Mouse (Mus musculus) kidney, adult 2 months (tissue): ENCODE data around the gene Spice1. TPM values are rescaled to one million over a fixed set of nuclear protein-coding genes. Genes with fewer than 3 reads are reported as not detected.
A peak's percentile ranks its signal among the peaks of the same experiment; 100 is the strongest.

Source experiments
- DNase-seq: peaks from one replicate; pipeline ENCODE4 v3.0.0; 2021
- H3K27ac ChIP-seq: fragments of 200-500 bp; 2 replicates; pipeline ENCODE4 v1.5.1; 2012; ENCODE audit warnings: low read depth, low read length, control low read depth, inconsistent platforms; ENCODE audit not compliant: insufficient read depth
- H3K27me3 ChIP-seq: fragments of 200-500 bp; replicated peaks from 2 replicates; pipeline ENCODE4 v1.6.1; 2012; ENCODE audit warnings: mild to moderate bottlenecking, moderate library complexity, low read length, inconsistent platforms; ENCODE audit not compliant: control insufficient read depth, insufficient read depth
- H3K36me3 ChIP-seq: fragments of 200-500 bp; 2 replicates; pipeline ENCODE4 v1.6.1; 2012; ENCODE audit warnings: mild to moderate bottlenecking, moderate library complexity, low read length, inconsistent platforms; ENCODE audit not compliant: control insufficient read depth, insufficient read depth
- H3K4me1 ChIP-seq: fragments of 200-500 bp; 2 replicates; pipeline ENCODE4 v1.6.1; 2011; ENCODE audit warnings: low read length; ENCODE audit not compliant: control insufficient read depth, insufficient read depth
- H3K4me3 ChIP-seq: fragments of 200-500 bp; 2 replicates; pipeline ENCODE4 v1.5.1; 2011; ENCODE audit warnings: mild to moderate bottlenecking, low read depth, low read length, control low read depth; ENCODE audit not compliant: insufficient read depth
- CTCF ChIP-seq: fragments of 200-500 bp; conservative IDR thresholded peaks from 2 replicates; pipeline ENCODE4 v1.5.1; 2011; ENCODE audit warnings: low read depth, mild to moderate bottlenecking, control low read depth, low read length, moderate library complexity, mixed read lengths; ENCODE audit not compliant: insufficient read depth, insufficient read length
- POLR2A ChIP-seq: fragments of 200-500 bp; IDR thresholded peaks from one replicate; pipeline ENCODE4 v1.6.1; 2011; ENCODE audit warnings: low read depth, low read length, control low read depth
- WGBS: fragments of 180-500 bp; shearing (Covaris S2); methylation state at CpG from one replicate; pipeline ENCODE4 v1.1.7; 2018; 5-methylcytosine and 5-hydroxymethylcytosine counted together
- polyA plus RNA-seq: library from polyadenylated mRNA; depleted of rRNA; stranded (reverse); fragments of >200 nt; gene quantifications from 2 replicates; pipeline ENCODE4 v1.2.3, GENCODE M21; 2012

The Spice1 gene
- polyA plus RNA-seq, 1 experiment: 5.4 TPM

DNA sequence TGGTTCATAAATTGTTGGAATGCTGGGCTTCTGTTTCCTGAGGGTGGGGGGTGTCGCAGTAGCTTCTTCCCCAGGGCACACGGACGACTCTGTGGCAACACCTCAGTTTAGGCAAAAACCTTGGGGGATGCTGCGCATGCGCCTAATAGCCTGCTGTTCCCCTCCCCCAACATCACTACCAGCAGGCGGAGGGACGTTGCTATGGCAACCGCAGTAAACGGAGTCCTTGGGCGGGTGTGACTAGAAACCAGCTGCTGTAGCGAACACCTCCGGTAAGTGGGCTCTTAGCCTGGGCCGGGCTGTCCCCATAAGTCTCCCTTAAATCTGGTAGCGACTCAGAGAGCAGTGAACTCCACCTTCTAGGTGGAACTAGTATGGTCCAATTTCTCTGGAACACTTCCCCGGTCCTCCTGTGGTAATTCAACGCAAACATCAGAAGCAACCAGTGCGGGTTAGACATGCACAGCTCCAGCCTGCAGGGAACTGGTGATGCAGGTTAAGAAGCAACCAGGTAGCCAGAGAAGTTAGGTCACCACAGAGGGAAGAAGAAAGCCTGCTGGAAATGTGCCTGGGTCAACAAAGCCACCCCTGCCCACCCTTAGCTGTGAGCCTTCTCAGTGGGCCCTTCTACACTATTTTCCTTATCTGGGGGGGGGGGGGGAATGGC is 47.8 kb downstream of the Spice1 start, which contains the start of gene Cfap44:
Cfap44 (plus strand) TSS at position 220 of the 667 bp plus-strand sequence.
- WGBS: 4% methylated on average over 17 of the region's 17 CpGs
- H3K27me3 ChIP-seq: no peaks in the 10 kb centered on the region
- no peak for TF ChIP-seq POLR2A
- TF ChIP-seq CTCF: no peak
- H3K4me3 ChIP-seq: peak within 1 kb of the TSS; percentile 32
- no peaks in the 10 kb centered on the region for H3K36me3 ChIP-seq
- DNase-seq: peak; percentile 79
- peaks cover 15% of the 10 kb centered on the region; the same call in 1 of the 2 replicates for H3K4me1 ChIP-seq
- no peak within 1 kb of the TSS for H3K27ac ChIP-seq

- Histone ChIP-seq H3K36me3 (no peaks in the 10 kb centered on the region), H3K4me3 (no peak overlapping the region), H3K27ac (no peak overlapping the region), H3K4me1 (no peaks in the 10 kb centered on the region), H3K27me3 (no peaks in the 10 kb centered on the region)
- no peak for TF ChIP-seq POLR2A
- TF ChIP-seq CTCF: no peak
- 89% methylated on average over 5 of the region's 5 CpGs for WGBS
- DNase-seq: no peak
Observed at GRCm38 (mm10) chr16:44404933-44405332, 58.0 kb downstream of the Spice1 start.

DNA sequence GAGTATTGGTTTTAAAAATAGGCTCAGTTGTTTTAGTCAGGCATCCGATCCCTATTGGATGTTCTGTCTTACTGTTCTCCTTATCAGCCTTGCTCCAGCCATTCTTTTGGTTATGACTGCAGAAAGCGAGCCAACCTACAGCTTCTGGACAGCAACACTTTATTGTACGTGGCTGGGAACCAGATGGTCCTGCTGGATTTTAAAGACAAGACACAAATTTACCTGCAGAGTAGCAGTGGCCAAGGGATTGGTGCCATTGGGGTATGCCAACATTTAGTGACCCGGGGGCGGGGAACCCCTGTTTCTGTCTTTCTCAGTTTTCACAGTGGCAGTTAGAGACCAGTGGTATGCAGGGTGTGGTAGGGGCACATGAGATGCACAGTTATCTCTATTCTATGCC is 60.3 kb downstream of the Spice1 start:
- H3K27ac ChIP-seq: no peak overlapping the region
- 91% methylated on average over 5 of the region's 5 CpGs for WGBS
- H3K4me3 ChIP-seq: no peak overlapping the region
- H3K27me3 ChIP-seq: no peaks in the 10 kb centered on the region
- no peaks in the 10 kb centered on the region for H3K36me3 ChIP-seq
- DNase-seq: no peak
- TF ChIP-seq CTCF: no peak
- TF ChIP-seq POLR2A: no peak
- no peaks in the 10 kb centered on the region for H3K4me1 ChIP-seq

DNA sequence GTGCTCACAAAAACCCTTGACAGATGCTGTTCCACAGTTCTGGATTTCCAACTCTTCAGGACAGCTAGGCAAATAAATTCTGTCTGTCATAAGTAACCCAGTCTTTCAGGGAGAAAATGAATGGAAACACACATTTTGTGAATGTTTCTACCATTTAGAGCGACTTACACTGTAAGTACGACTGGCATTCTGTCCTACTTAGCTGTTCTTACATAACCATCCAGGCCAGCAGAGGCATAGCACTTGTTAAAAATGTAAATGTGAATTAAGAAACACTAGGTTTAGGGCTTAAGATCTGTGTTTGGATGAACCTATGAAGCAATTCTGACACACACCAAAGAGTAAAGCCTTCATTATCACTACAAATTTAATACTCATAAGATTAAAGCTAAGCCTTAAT is 61.4 kb downstream of the Spice1 start:
- TF ChIP-seq POLR2A (no peak), CTCF (no peak)
- Histone ChIP-seq H3K4me1 (no peaks in the 10 kb centered on the region), H3K36me3 (no peaks in the 10 kb centered on the region), H3K27me3 (no peaks in the 10 kb centered on the region), H3K27ac (no peak overlapping the region), H3K4me3 (no peak overlapping the region)
- DNase-seq: no peak
- WGBS: 94% methylated on average over 2 of the region's 2 CpGs

GRCm38 (mm10) chr16:44410176-44410575 is 63.3 kb downstream of the Spice1 start:
- H3K4me1 ChIP-seq: no peaks in the 10 kb centered on the region
- no peaks in the 10 kb centered on the region for H3K36me3 ChIP-seq
- TF ChIP-seq CTCF (no peak), POLR2A (no peak)
- no peak overlapping the region for H3K27ac ChIP-seq
- no peak overlapping the region for H3K4me3 ChIP-seq
- peak; percentile 19 for DNase-seq
- no peaks in the 10 kb centered on the region for H3K27me3 ChIP-seq
- WGBS: 36% methylated on average over 6 of the region's 6 CpGs

DNA sequence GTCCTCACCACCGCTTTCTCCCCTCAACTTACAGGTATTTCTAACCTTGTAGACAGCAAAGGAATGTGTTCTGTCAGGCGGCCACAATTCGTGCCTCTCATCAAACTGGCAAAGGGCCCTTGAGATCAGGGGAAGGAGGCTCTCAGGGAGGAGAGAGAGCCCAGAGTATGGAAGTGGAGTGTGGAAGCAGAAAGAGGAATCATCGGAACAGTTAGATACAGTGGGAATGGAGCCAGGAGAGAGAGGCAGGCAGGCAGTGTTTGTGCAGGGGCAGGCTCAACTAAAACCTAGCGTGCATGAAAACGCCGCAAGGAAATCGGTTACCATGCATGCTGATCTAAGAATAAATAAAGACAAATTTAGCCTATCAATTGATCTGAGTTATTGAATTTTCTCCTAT is 70.7 kb downstream of the Spice1 start:
- Histone ChIP-seq H3K4me3 (no peak overlapping the region), H3K27ac (no peak overlapping the region), H3K36me3 (no peaks in the 10 kb centered on the region), H3K4me1 (no peaks in the 10 kb centered on the region), H3K27me3 (no peaks in the 10 kb centered on the region)
- no peak for TF ChIP-seq CTCF
- TF ChIP-seq POLR2A: no peak
- no peak for DNase-seq
- WGBS: 72% methylated on average over 8 of the region's 8 CpGs

- no peak for DNase-seq
- Histone ChIP-seq H3K27ac (no peak overlapping the region), H3K27me3 (no peaks in the 10 kb centered on the region), H3K4me1 (no peaks in the 10 kb centered on the region), H3K4me3 (no peak overlapping the region), H3K36me3 (no peaks in the 10 kb centered on the region)
- WGBS: 89% methylated on average over 8 of the region's 8 CpGs
- no peak for TF ChIP-seq CTCF
- no peak for TF ChIP-seq POLR2A
Observed at GRCm38 (mm10) chr16:44421735-44422134, 74.8 kb downstream of the Spice1 start.
